Mouse (Mus musculus) CH12.LX (cell line): ENCODE results near the gene Asb10. TPM values are rescaled to one million over a fixed set of nuclear protein-coding genes. Genes with fewer than 3 reads are reported as not detected.

Experiments
- DNase-seq: peaks from one replicate; pipeline ENCODE4 v3.0.0-alpha.2; 2013; ENCODE audit errors: extremely low read depth
- H3K27ac ChIP-seq: 2 replicates; pipeline ENCODE4 v1.5.1; 2012; ENCODE audit warnings: low read depth, mild to moderate bottlenecking, control low read depth, moderate library complexity; ENCODE audit not compliant: insufficient read depth
- H3K27me3 ChIP-seq: replicated peaks from 2 replicates; pipeline ENCODE3; 2012; ENCODE audit warnings: inconsistent platforms
- H3K36me3 ChIP-seq, 2 experiments: replicated peaks in 1 of 2; 2 replicates each; pipeline versions ENCODE3 to v1.6.1; 2012; ENCODE audit warnings: inconsistent platforms in 1 of 2, low read length in 1 of 2, mild to moderate bottlenecking in 1 of 2, mixed read lengths in 1 of 2, moderate library complexity in 1 of 2; ENCODE audit not compliant: control insufficient read depth in 1 of 2, insufficient read depth in 1 of 2
- H3K4me1 ChIP-seq, 2 experiments: 2 replicates each; pipeline ENCODE4 v1.6.1; 2012; ENCODE audit warnings: inconsistent platforms in 1 of 2, moderate library complexity in 1 of 2; ENCODE audit not compliant: insufficient read depth in 2 of 2, control insufficient read depth in 1 of 2
- H3K4me2 ChIP-seq: 2 replicates; pipeline ENCODE4 v1.6.1; 2012; ENCODE audit warnings: low read depth, mild to moderate bottlenecking, control low read depth; ENCODE audit not compliant: poor library complexity, insufficient read depth, severe bottlenecking
- H3K4me3 ChIP-seq, 3 experiments: fragments of 150-350 bp in 1 of 3; sonication (generic) in 1 of 3; replicated peaks in 1 of 3; 2 replicates each; pipeline versions ENCODE3 to v1.5.1; 2011 to 2012; ENCODE audit warnings: low read depth in 2 of 3, low read length in 2 of 3, mild to moderate bottlenecking in 2 of 3, moderate library complexity in 2 of 3, control low read depth in 1 of 3, improper control_type of control experiment in 1 of 3, inconsistent platforms in 1 of 3, mixed read lengths in 1 of 3; ENCODE audit not compliant: poor library complexity in 1 of 3
- H3K79me2 ChIP-seq: replicated peaks from 2 replicates; pipeline ENCODE4 v1.6.1; 2012; ENCODE audit warnings: mild to moderate bottlenecking, moderate library complexity; ENCODE audit not compliant: control insufficient read depth, poor library complexity, insufficient read depth, severe bottlenecking; ENCODE audit errors: extremely low read depth
- H3K9ac ChIP-seq: 2 replicates; pipeline ENCODE4 v1.6.1; 2012; ENCODE audit warnings: low read depth, mild to moderate bottlenecking, control low read depth, moderate library complexity; ENCODE audit not compliant: insufficient read depth
- H3K9me3 ChIP-seq: replicated peaks from 2 replicates; pipeline ENCODE3; 2012; ENCODE audit warnings: low read length, inconsistent platforms, mixed read lengths
- BHLHE40 ChIP-seq: IDR thresholded peaks from 2 replicates; pipeline ENCODE4 v1.6.1; 2011; ENCODE audit warnings: mild to moderate bottlenecking, low read depth, low read length, improper control_type of control experiment
- CHD1 ChIP-seq: IDR thresholded peaks from 2 replicates; pipeline ENCODE4 v1.6.1; 2012; ENCODE audit warnings: low read depth, low read length, improper control_type of control experiment, inconsistent platforms
- CTCF ChIP-seq, 2 experiments: IDR thresholded peaks in 1 of 2; conservative IDR thresholded peaks in 1 of 2; 2 replicates each; pipeline ENCODE4 v1.5.1; 2011 to 2012; ENCODE audit warnings: low read depth in 2 of 2, low read length in 2 of 2, improper control_type of control experiment in 1 of 2, inconsistent platforms in 1 of 2, mild to moderate bottlenecking in 1 of 2, moderate library complexity in 1 of 2
- E2F4 ChIP-seq: IDR thresholded peaks from 2 replicates; pipeline ENCODE4 v1.6.1; 2011; ENCODE audit warnings: low read depth, low read length, improper control_type of control experiment; ENCODE audit not compliant: insufficient replicate concordance
- EP300 ChIP-seq: IDR thresholded peaks from 2 replicates; pipeline ENCODE4 v1.6.1; 2011; ENCODE audit warnings: low read length, improper control_type of control experiment
- ETS1 ChIP-seq: conservative IDR thresholded peaks from 2 replicates; pipeline ENCODE4 v1.6.1; 2012; ENCODE audit warnings: low read depth, mild to moderate bottlenecking, inconsistent platforms, low read length, improper control_type of control experiment, moderate library complexity
- GABPA ChIP-seq: IDR thresholded peaks from 2 replicates; pipeline ENCODE4 v1.6.1; 2012; ENCODE audit warnings: low read depth, low read length, improper control_type of control experiment, inconsistent platforms; ENCODE audit not compliant: insufficient replicate concordance
- IRF4 ChIP-seq: IDR thresholded peaks from 2 replicates; pipeline ENCODE4 v1.6.1; 2014; ENCODE audit warnings: low read depth, mild to moderate bottlenecking, inconsistent platforms, low read length, improper control_type of control experiment
- JUN ChIP-seq: IDR thresholded peaks from 2 replicates; pipeline ENCODE4 v1.6.1; 2011; ENCODE audit warnings: low read depth, mild to moderate bottlenecking, low read length, improper control_type of control experiment, moderate library complexity; ENCODE audit not compliant: insufficient read depth
- JUND ChIP-seq: conservative IDR thresholded peaks from 2 replicates; pipeline ENCODE4 v1.6.1; 2011; ENCODE audit warnings: low read depth, low read length, improper control_type of control experiment
- KAT2A ChIP-seq: IDR thresholded peaks from 2 replicates; pipeline ENCODE4 v1.6.1; 2012; ENCODE audit warnings: low read length, improper control_type of control experiment, inconsistent platforms; ENCODE audit not compliant: insufficient replicate concordance
- MAFK ChIP-seq: IDR thresholded peaks from 2 replicates; pipeline ENCODE4 v1.6.1; 2011; ENCODE audit warnings: low read length, improper control_type of control experiment; ENCODE audit not compliant: insufficient replicate concordance
- MAX ChIP-seq: IDR thresholded peaks from 2 replicates; pipeline ENCODE4 v1.6.1; 2011; ENCODE audit warnings: low read length, improper control_type of control experiment
- MAZ ChIP-seq: IDR thresholded peaks from 2 replicates; pipeline ENCODE4 v1.6.1; 2012; ENCODE audit warnings: low read depth, mild to moderate bottlenecking, inconsistent platforms, low read length, improper control_type of control experiment, moderate library complexity
- MEF2A ChIP-seq: IDR thresholded peaks from 2 replicates; pipeline ENCODE4 v1.6.1; 2014; ENCODE audit warnings: low read depth, mild to moderate bottlenecking, inconsistent platforms, low read length, improper control_type of control experiment, borderline replicate concordance
- MXI1 ChIP-seq: IDR thresholded peaks from 2 replicates; pipeline ENCODE4 v1.6.1; 2011; ENCODE audit warnings: mild to moderate bottlenecking, low read depth, low read length, improper control_type of control experiment
- MYC ChIP-seq: IDR thresholded peaks from 2 replicates; pipeline ENCODE4 v1.6.1; 2011; ENCODE audit warnings: low read depth, mild to moderate bottlenecking, improper control_type of control experiment, low read length
- NELFE ChIP-seq: IDR thresholded peaks from 2 replicates; pipeline ENCODE4 v1.6.1; 2011; ENCODE audit warnings: low read depth, low read length, improper control_type of control experiment
- NRF1 ChIP-seq: IDR thresholded peaks from 2 replicates; pipeline ENCODE4 v1.6.1; 2014; ENCODE audit warnings: low read depth, mild to moderate bottlenecking, inconsistent platforms, low read length, improper control_type of control experiment, moderate library complexity
- POLR2A ChIP-seq: IDR thresholded peaks from 2 replicates; pipeline ENCODE4 v1.6.1; 2011; ENCODE audit warnings: low read depth, mild to moderate bottlenecking, improper control_type of control experiment, low read length
- SIN3A ChIP-seq: IDR thresholded peaks from 2 replicates; pipeline ENCODE4 v1.6.1; 2012; ENCODE audit warnings: low read length, improper control_type of control experiment, inconsistent platforms
- TBP ChIP-seq: conservative IDR thresholded peaks from 2 replicates; pipeline ENCODE4 v1.6.1; 2011; ENCODE audit warnings: low read depth, low read length, improper control_type of control experiment
- TCF12 ChIP-seq: IDR thresholded peaks from 2 replicates; pipeline ENCODE4 v1.6.1; 2014; ENCODE audit warnings: low read depth, mild to moderate bottlenecking, inconsistent platforms, low read length, improper control_type of control experiment
- USF2 ChIP-seq: conservative IDR thresholded peaks from 2 replicates; pipeline ENCODE4 v1.6.1; 2011; ENCODE audit warnings: low read depth, low read length, improper control_type of control experiment
- ZC3H11A ChIP-seq: IDR thresholded peaks from 2 replicates; pipeline ENCODE4 v1.6.1; 2012; ENCODE audit warnings: low read depth, mild to moderate bottlenecking, inconsistent platforms, low read length, improper control_type of control experiment
- ZNF384 ChIP-seq: IDR thresholded peaks from 2 replicates; pipeline ENCODE4 v1.6.1; 2012; ENCODE audit warnings: low read depth, low read length, improper control_type of control experiment, inconsistent platforms
- dilution Hi-C: fragments of 300-500 bp; cut with MboI; formaldehyde crosslinking; loops from 2 replicates; pipeline ENCODE4 v1.14.3; 2020; ENCODE audit warnings: low sequenced_read_pairs; ENCODE audit not compliant: extremely low pct_unique_long_range_greater_than_20kb, extremely low pct_ligation_motif_present
- in situ Hi-C: fragments of 300-500 bp; cut with MboI; formaldehyde crosslinking; loops from 3 replicates; pipeline ENCODE4 v1.14.3; 2019; ENCODE audit warnings: low sequenced_read_pairs, low pct_ligation_motif_present, low pct_unique_long_range_greater_than_20kb, mixed read lengths
- polyA plus RNA-seq: library from polyadenylated mRNA; unstranded; fragments of >175 nt; gene quantifications from 2 replicates; pipeline ENCODE4 v1.2.1, GENCODE M21; 2012; ENCODE audit warnings: low read depth; ENCODE audit not compliant: insufficient read length
- total RNA-seq, 2 experiments: library from RNA; depleted of rRNA; stranded (reverse); fragments of 300-350 nt in 1 of 2; fragments of >200 nt in 1 of 2; gene quantifications; 2 replicates each; pipeline ENCODE4 v1.2.3; 2012 to 2014

Gene Asb10
- total and polyA plus RNA-seq, 3 experiments, result not detected

- peak; percentile 79; the same call in 1 of the 2 replicates for TF ChIP-seq MAX
- peak; percentile 66 for TF ChIP-seq MYC
- TF ChIP-seq NELFE, result peak; percentile 69
- peak; percentile 96 for TF ChIP-seq E2F4
- peak; percentile 65 for TF ChIP-seq BHLHE40
- peak; percentile 65 for TF ChIP-seq NRF1
- TF ChIP-seq GABPA, result peak; percentile 88; the same call in 1 of the 2 replicates
- TF ChIP-seq KAT2A, result peak; percentile 99
- TF ChIP-seq MAZ, result peak; percentile 51; the same call in 1 of the 2 replicates
- TF ChIP-seq POLR2A, result peak; percentile 87
- no peak for TF ChIP-seq USF2
- peak; percentile 50 for TF ChIP-seq ETS1
- TF ChIP-seq IRF4, result peak; percentile 98
- peak; percentile 69; the same call in 1 of the 2 replicates for TF ChIP-seq MEF2A
- no peak for TF ChIP-seq EP300
- peak; percentile 90 for TF ChIP-seq MXI1
- TF ChIP-seq ZNF384, result no peak
- TF ChIP-seq CHD1, result no peak
Measured at GRCm38 (mm10) chr5:24577183-24577929, 36.6 kb upstream of the Asb10 start, which contains the start of gene Abcf2 (continued).

GRCm38 (mm10) chr5:24576801-24577182, 36.0 kb upstream of the Asb10 start:
- no peak for TF ChIP-seq GABPA
- no peak for TF ChIP-seq TBP
- no peak for TF ChIP-seq MEF2A
- TF ChIP-seq MAZ, result no peak
- no peak for TF ChIP-seq USF2
- no peak for TF ChIP-seq JUND
- TF ChIP-seq CTCF (conservative IDR thresholded peaks at IDR 0.05 in 1 of 2, IDR thresholded peaks at IDR 0.05 in 1 of 2; ENCODE audit: low read depth in 2 of 2, low read length in 2 of 2), result no peak
- no peak for TF ChIP-seq MYC
- TF ChIP-seq MAFK, result no peak
- TF ChIP-seq POLR2A, result no peak
- no peak for TF ChIP-seq TCF12
- TF ChIP-seq ZC3H11A, result no peak
- TF ChIP-seq E2F4, result no peak
- no peak for TF ChIP-seq SIN3A
- TF ChIP-seq JUN, result no peak
- dilution Hi-C loops (no loop called here), in situ Hi-C loops (no loop called here)
- peak; percentile 51 for DNase-seq
- Histone ChIP-seq H3K9me3 (no peaks in the 10 kb centered on the region), H3K27ac (peak overlapping the region; percentile 12; the same call in 1 of the 2 replicates), H3K4me1 (peaks cover 0 to 31% of the 10 kb centered on the region in 2 experiments; a peak in 3 of 4 replicates), H3K4me2 (peak overlapping the region; percentile 96), H3K79me2 (peaks cover 20% of the 10 kb centered on the region), H3K9ac (peak overlapping the region; percentile 65), H3K4me3 (peak overlapping the region; percentile 69 to 91 (median 75)), H3K36me3 (peaks cover 35 to 40% of the 10 kb centered on the region in 2 experiments), H3K27me3 (no peaks in the 10 kb centered on the region)
